ENCODE assay signal across 8 mouse cellular contexts in the genomic region with DNA sequence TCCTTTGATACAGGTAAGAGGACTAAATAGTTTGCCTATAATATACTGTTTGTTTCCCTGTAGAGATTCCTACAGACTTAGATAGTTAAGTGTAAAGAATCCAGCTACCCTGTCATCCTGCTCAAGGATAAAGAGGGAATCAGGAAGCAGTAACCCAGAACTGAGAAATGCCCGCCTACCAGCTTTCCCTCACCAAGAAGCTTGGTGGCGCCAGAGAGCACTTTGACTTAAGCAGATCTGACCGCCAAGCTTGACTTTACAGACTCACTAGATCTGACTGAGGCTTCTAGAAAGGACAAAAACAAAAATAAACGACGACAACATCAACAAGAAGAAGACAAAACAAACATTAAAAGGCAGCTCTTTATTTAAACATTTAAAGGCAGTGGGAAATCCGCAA. TPM values are rescaled to one million over a fixed set of nuclear protein-coding genes. Genes with fewer than 3 reads are reported as not detected.
A peak's percentile ranks its signal among the peaks of the same experiment; 100 is the strongest.
DNase-seq lines count a peak whose midpoint lies in the region; ATAC-seq and TF ChIP-seq lines count a peak whose summit lies in the region.

No protein-coding gene starts in this region.

- no peak overlapping the region for H3K4me3 ChIP-seq in heart, embryonic 11.5 days (ENCODE audit: low read depth, low read length)
- no peak overlapping the region for H3K4me3 ChIP-seq in kidney, postnatal 0 days (replicated peaks; ENCODE audit: low read depth, low read length)
- peak overlapping the region; percentile 11 for H3K4me3 ChIP-seq in limb, embryonic 15.5 days

- peak overlapping the region; percentile 19; the same call in 1 of the 2 replicates for H3K4me2 ChIP-seq in heart, embryonic 11.5 days
- peak overlapping the region; percentile 32; the same call in 1 of the 2 replicates for H3K4me2 ChIP-seq in kidney, postnatal 0 days (ENCODE audit: low read length)
- H3K4me2 ChIP-seq in limb, embryonic 15.5 days = peak overlapping the region; percentile 27; the same call in 1 of the 2 replicates

- no peaks in the 10 kb centered on the region for H3K27me3 ChIP-seq in heart, embryonic 11.5 days (ENCODE audit: control insufficient read depth, insufficient read depth, low read length)
- H3K27me3 ChIP-seq in kidney, postnatal 0 days (ENCODE audit: insufficient read depth, low read length) = no peaks in the 10 kb centered on the region
- H3K27me3 ChIP-seq in limb, embryonic 15.5 days = no peaks in the 10 kb centered on the region

- H3K4me1 ChIP-seq in heart, embryonic 11.5 days (ENCODE audit: control insufficient read depth, insufficient read depth, low read length) = no peaks in the 10 kb centered on the region
- H3K4me1 ChIP-seq in kidney, postnatal 0 days (replicated peaks; ENCODE audit: insufficient read depth, low read length) = 0 out of 2 replicates have a peak, but pooled peaks cover 3% of the 10 kb centered on the region
- H3K4me1 ChIP-seq in limb, embryonic 15.5 days = no peaks in the 10 kb centered on the region

- 6% methylated on average over 6 of the region's 6 CpGs for WGBS in heart, embryonic 11.5 days (ENCODE audit: insufficient replicate concordance)
- WGBS in kidney, postnatal 0 days = 6% methylated on average over 6 of the region's 6 CpGs
- 6% methylated on average over 6 of the region's 6 CpGs for WGBS in limb, embryonic 15.5 days

- peak; percentile 83 for DNase-seq in 3T3-L1 (ENCODE audit: low read depth, low spot score)
- DNase-seq in adrenal gland, adult 18-20 months (ENCODE audit: low spot score in 2 of 2) = peak; percentile 50 to 51
- peak; percentile 58 for DNase-seq in embryo, embryonic 9.5 days (ENCODE audit: extremely low spot score)
- DNase-seq in kidney, postnatal 0 days (ENCODE audit: low spot score) = peak; percentile 93
- DNase-seq in retina, embryonic 14.5 days (ENCODE audit: low spot score) = peak; percentile 85

- no peaks in the 10 kb centered on the region for H3K36me3 ChIP-seq in heart, embryonic 11.5 days (ENCODE audit: control insufficient read depth, insufficient read depth, low read length)
- no peaks in the 10 kb centered on the region for H3K36me3 ChIP-seq in kidney, postnatal 0 days (ENCODE audit: insufficient read depth, low read length)
- H3K36me3 ChIP-seq in limb, embryonic 15.5 days = no peaks in the 10 kb centered on the region

- H3K9me3 ChIP-seq in heart, embryonic 11.5 days (replicated peaks; ENCODE audit: control insufficient read depth, low read length) = no peaks in the 10 kb centered on the region
- no peaks in the 10 kb centered on the region for H3K9me3 ChIP-seq in kidney, postnatal 0 days (replicated peaks; ENCODE audit: low read length)
- H3K9me3 ChIP-seq in limb, embryonic 15.5 days = no peaks in the 10 kb centered on the region

- no peak overlapping the region for H3K9ac ChIP-seq in heart, embryonic 11.5 days (ENCODE audit: low read depth, low read length)
- no peak overlapping the region for H3K9ac ChIP-seq in kidney, postnatal 0 days (ENCODE audit: low read depth, low read length)
- no peak overlapping the region for H3K9ac ChIP-seq in limb, embryonic 15.5 days

- ATAC-seq in heart, embryonic 11.5 days (replicated peaks; ENCODE audit: insufficient number of reproducible peaks, low FRiP score, low TSS enrichment) = no peak
- peak; percentile 55; the same call in 1 of the 2 replicates for ATAC-seq in kidney, postnatal 0 days (replicated peaks; ENCODE audit: low FRiP score, low read depth)
- ATAC-seq in limb, embryonic 15.5 days (ENCODE audit: insufficient number of reproducible peaks, low FRiP score, low TSS enrichment, low read depth) = no peak; the same call in 1 of the 2 replicates
- no peak for ATAC-seq in activated CD4-positive, CD25-positive, alpha-beta regulatory T cell, adult 4 months

- H3K27ac ChIP-seq in heart, embryonic 11.5 days (ENCODE audit: low read depth, low read length) = no peak overlapping the region
- no peak overlapping the region for H3K27ac ChIP-seq in kidney, postnatal 0 days
- no peak overlapping the region for H3K27ac ChIP-seq in limb, embryonic 15.5 days

- peak; percentile 86 for TF ChIP-seq CTCF in kidney, postnatal 0 days (IDR thresholded peaks at IDR 0.05; ENCODE audit: low read depth)

RNA-seq across cellular contexts. Expression of a gene that starts 56.5 kb away (rescaled TPM):
- 10 to 100 TPM; 42.5 to 45.9 TPM for total RNA-seq in adrenal gland, adult 18-20 months (2021)
- 10.8 and 11.5 TPM in 2 replicates for polyA plus RNA-seq in heart, embryonic 11.5 days (2014; fragmentation: Nextera tagmentation; extraction: Ambion mirVana)
- 64.2 and 66.4 TPM in 2 replicates for polyA plus RNA-seq in kidney, postnatal 0 days (2015; fragmentation: Nextera tagmentation; extraction: Ambion mirVana)
- 37.0 and 42.8 TPM in 2 replicates for polyA plus RNA-seq in limb, embryonic 15.5 days (2015; fragmentation: Nextera tagmentation; extraction: Ambion mirVana)
- polyA plus RNA-seq in activated CD4-positive, CD25-positive, alpha-beta regulatory T cell, adult 4 months (2017; shearing (Covaris generic)) = not detected

Comparison
In these comparisons a context has a peak if more than half of its experiments do, and no peak if none do; other contexts are left out.
1. RNA of a gene that starts 56.5 kb away (polyA plus RNA-seq): 64.2 to 66.4 TPM in kidney, postnatal 0 days, 37.0 to 42.8 TPM in limb, embryonic 15.5 days and 10.8 to 11.5 TPM in heart, embryonic 11.5 days; not detected in activated CD4-positive, CD25-positive, alpha-beta regulatory T cell, adult 4 months; every median in the first group is over 10 times any median in the second.
2. Peak in every context shown above with its lines, with median percentiles within 50 percentile points of each other: DNase-seq and H3K4me2 ChIP-seq.